Mouse (Mus musculus): Measurements from ENCODE around the gene Ptprg. TPM values are rescaled to one million over a fixed set of nuclear protein-coding genes. Genes with fewer than 3 reads are reported as not detected.

Ptprg gene
- polyA plus RNA-seq, 1 experiment = 48.6 TPM

DNA sequence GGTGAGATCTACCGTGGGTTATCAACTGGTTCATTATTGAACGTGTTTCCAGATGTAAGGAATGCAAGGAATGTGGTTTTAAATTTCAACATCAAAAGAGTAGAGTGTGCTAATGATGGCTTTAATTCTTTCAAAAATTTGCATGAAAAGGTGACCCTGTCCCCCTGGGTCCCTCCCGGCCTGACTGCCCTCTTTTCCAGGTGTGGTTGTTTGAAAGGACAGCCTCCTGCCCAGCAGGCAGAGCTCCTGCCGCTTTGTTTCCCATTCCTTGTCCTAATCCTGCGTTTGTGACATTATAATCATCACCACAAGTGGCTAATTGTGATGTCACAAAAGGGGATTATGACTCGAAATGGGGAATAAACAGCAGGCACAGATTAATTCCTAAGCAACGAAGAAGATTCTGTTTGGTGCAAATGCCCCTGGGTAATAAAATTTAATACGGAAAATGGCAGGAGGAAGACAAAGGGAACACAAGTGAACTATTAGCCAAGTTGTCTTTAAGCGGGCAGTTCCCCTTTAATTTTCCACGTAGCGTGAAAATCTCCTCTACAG is 110.4 kb downstream of the Ptprg start:
- peak; percentile 60 for DNase-seq (ENCODE audit: low read depth)
- no peak for TF ChIP-seq CTCF (IDR thresholded peaks at IDR 0.05; ENCODE audit: borderline replicate concordance, extremely low read depth, insufficient read depth, insufficient read length)
- TF ChIP-seq POLR2A (IDR thresholded peaks at IDR 0.05; ENCODE audit: borderline replicate concordance, extremely low read depth, insufficient read depth, insufficient read length, poor library complexity, severe bottlenecking) = no peak

GRCm38 (mm10) chr14:11664302-11664701 is 111.0 kb downstream of the Ptprg start:
- DNase-seq (ENCODE audit: low read depth) = peak; percentile 43
- TF ChIP-seq POLR2A (IDR thresholded peaks at IDR 0.05; ENCODE audit: borderline replicate concordance, extremely low read depth, insufficient read depth, insufficient read length, poor library complexity, severe bottlenecking) (no peak), CTCF (IDR thresholded peaks at IDR 0.05; ENCODE audit: borderline replicate concordance, extremely low read depth, insufficient read depth, insufficient read length) (no peak)

- TF ChIP-seq CTCF (IDR thresholded peaks at IDR 0.05; ENCODE audit: borderline replicate concordance, extremely low read depth, insufficient read depth, insufficient read length) (no peak), POLR2A (IDR thresholded peaks at IDR 0.05; ENCODE audit: borderline replicate concordance, extremely low read depth, insufficient read depth, insufficient read length, poor library complexity, severe bottlenecking) (no peak)
- DNase-seq (ENCODE audit: low read depth) = no peak
These were observed 111.7 kb downstream of the Ptprg start for GRCm38 (mm10) chr14:11665046-11665445.

DNA sequence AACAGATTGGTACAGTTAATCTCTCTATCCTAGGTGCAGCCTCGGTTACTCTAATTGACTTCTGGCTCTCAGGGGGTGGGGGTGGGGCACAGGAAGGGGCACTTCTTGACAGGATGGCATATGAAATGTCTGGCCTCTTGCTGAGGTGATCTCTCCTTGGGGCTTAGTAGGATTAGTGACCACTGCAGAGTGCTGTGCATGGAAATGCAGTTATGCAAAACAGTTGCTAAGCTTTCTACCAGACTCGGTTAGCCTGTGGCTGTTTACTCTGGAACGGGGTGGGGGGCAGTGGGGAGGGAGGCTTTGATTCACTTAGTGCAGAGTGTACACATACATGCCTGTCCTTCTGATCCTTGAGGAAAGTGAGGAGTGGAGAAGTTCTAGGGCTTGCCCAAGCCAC is 114.4 kb downstream of the Ptprg start:
- DNase-seq (ENCODE audit: low read depth) = peak; percentile 39
- TF ChIP-seq POLR2A (IDR thresholded peaks at IDR 0.05; ENCODE audit: borderline replicate concordance, extremely low read depth, insufficient read depth, insufficient read length, poor library complexity, severe bottlenecking) = no peak

GRCm38 (mm10) chr14:11670847-11671246 is 117.5 kb downstream of the Ptprg start:
- TF ChIP-seq POLR2A (IDR thresholded peaks at IDR 0.05; ENCODE audit: borderline replicate concordance, extremely low read depth, insufficient read depth, insufficient read length, poor library complexity, severe bottlenecking) = no peak
- no peak for TF ChIP-seq CTCF (IDR thresholded peaks at IDR 0.05; ENCODE audit: borderline replicate concordance, extremely low read depth, insufficient read depth, insufficient read length)
- DNase-seq (ENCODE audit: low read depth) = peak; percentile 68

DNA sequence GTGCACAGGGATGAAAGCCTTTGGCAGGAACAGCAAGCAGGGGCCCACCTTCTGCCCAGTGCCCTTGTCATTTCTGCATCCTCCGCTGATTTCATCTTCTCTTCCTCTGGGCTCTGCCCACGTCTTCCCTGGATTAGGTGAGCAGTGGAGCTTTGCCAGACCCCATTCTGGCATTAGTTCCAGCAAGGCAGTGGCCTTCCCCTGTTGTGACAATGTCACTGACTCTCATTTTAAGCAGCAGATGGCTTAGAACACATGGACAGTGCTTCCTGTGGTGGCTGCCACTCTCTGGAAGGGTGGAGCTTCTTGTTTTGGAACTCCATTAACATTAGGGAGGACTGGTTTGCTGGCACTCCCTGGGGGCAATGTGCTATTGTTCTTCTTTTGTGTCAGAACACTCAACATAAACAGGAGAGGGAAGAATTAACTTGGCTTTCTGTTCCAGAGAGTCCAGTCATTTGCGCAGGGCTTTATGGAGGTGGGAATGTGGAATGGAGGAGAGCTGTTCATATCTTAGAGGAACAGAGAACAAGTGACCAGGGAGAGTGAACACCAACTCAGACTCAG is 119.7 kb downstream of the Ptprg start:
- TF ChIP-seq CTCF (IDR thresholded peaks at IDR 0.05; ENCODE audit: borderline replicate concordance, extremely low read depth, insufficient read depth, insufficient read length) (no peak), POLR2A (IDR thresholded peaks at IDR 0.05; ENCODE audit: borderline replicate concordance, extremely low read depth, insufficient read depth, insufficient read length, poor library complexity, severe bottlenecking) (no peak)
- DNase-seq (ENCODE audit: low read depth) = no peak

- DNase-seq (ENCODE audit: low read depth) = no peak
- TF ChIP-seq CTCF (IDR thresholded peaks at IDR 0.05; ENCODE audit: borderline replicate concordance, extremely low read depth, insufficient read depth, insufficient read length) (no peak), POLR2A (IDR thresholded peaks at IDR 0.05; ENCODE audit: borderline replicate concordance, extremely low read depth, insufficient read depth, insufficient read length, poor library complexity, severe bottlenecking) (no peak)
These were observed 124.9 kb downstream of the Ptprg start for GRCm38 (mm10) chr14:11678201-11678600.

- DNase-seq (ENCODE audit: low read depth) = no peak
- TF ChIP-seq CTCF (IDR thresholded peaks at IDR 0.05; ENCODE audit: borderline replicate concordance, extremely low read depth, insufficient read depth, insufficient read length) = no peak
- TF ChIP-seq POLR2A (IDR thresholded peaks at IDR 0.05; ENCODE audit: borderline replicate concordance, extremely low read depth, insufficient read depth, insufficient read length, poor library complexity, severe bottlenecking) = no peak
These were observed 126.4 kb downstream of the Ptprg start for GRCm38 (mm10) chr14:11679741-11680140.

- DNase-seq (ENCODE audit: low read depth) = no peak
These were observed 127.3 kb downstream of the Ptprg start for GRCm38 (mm10) chr14:11680621-11681020.

GRCm38 (mm10) chr14:11682441-11682840 is 129.1 kb downstream of the Ptprg start:
- TF ChIP-seq POLR2A (IDR thresholded peaks at IDR 0.05; ENCODE audit: borderline replicate concordance, extremely low read depth, insufficient read depth, insufficient read length, poor library complexity, severe bottlenecking) (no peak), CTCF (IDR thresholded peaks at IDR 0.05; ENCODE audit: borderline replicate concordance, extremely low read depth, insufficient read depth, insufficient read length) (no peak)
- DNase-seq (ENCODE audit: low read depth) = no peak

More at GRCm38 (mm10) chr14:11680621-11681020, 127.3 kb downstream of the Ptprg start:
- TF ChIP-seq POLR2A (IDR thresholded peaks at IDR 0.05; ENCODE audit: borderline replicate concordance, extremely low read depth, insufficient read depth, insufficient read length, poor library complexity, severe bottlenecking) (no peak), CTCF (IDR thresholded peaks at IDR 0.05; ENCODE audit: borderline replicate concordance, extremely low read depth, insufficient read depth, insufficient read length) (no peak)

DNA sequence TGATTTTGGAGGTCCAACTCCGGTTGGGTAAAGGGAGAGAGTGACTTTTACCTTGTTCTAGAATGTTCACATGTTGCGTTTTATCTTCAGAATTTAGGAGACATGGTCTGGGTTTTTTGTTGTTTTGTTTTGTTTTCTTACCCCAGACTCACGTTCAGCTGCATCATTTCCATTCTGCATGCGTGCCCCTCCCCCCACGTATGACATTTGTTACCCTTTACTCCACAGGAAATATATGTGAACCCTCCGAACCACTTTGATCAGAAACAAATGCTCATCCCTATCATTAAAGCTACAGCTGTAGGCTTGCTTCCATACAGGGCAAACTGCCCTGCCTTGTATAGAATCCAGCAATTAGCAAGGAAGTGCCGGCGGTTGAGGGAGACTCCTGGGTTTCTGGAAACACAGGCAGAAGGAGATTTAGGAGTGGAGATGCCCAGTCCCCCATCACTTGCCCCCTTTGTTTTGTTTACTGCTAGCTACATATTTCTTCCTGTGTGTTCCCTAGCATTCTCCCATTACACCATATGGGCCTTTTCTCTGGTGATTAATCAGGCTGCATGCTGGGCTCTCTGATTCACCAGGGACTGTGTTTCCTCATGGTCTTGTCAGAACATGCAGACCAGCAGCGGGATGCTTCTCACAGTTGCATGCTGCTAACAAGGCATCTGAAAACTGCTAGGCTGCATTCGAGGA is 130.2 kb downstream of the Ptprg start:
- DNase-seq (ENCODE audit: low read depth) = peak; percentile 83
- TF ChIP-seq POLR2A (IDR thresholded peaks at IDR 0.05; ENCODE audit: borderline replicate concordance, extremely low read depth, insufficient read depth, insufficient read length, poor library complexity, severe bottlenecking) = no peak
- no peak for TF ChIP-seq CTCF (IDR thresholded peaks at IDR 0.05; ENCODE audit: borderline replicate concordance, extremely low read depth, insufficient read depth, insufficient read length)

- no peak for DNase-seq (ENCODE audit: low read depth)
- TF ChIP-seq POLR2A (IDR thresholded peaks at IDR 0.05; ENCODE audit: borderline replicate concordance, extremely low read depth, insufficient read depth, insufficient read length, poor library complexity, severe bottlenecking) (no peak), CTCF (IDR thresholded peaks at IDR 0.05; ENCODE audit: borderline replicate concordance, extremely low read depth, insufficient read depth, insufficient read length) (no peak)
These were observed 130.8 kb downstream of the Ptprg start for GRCm38 (mm10) chr14:11684104-11684503.
